Mouse (Mus musculus) WW6 (cell line): ENCODE results near the gene Aknad1.

ENCODE experiments used
- DNase-seq: peaks from one replicate; pipeline ENCODE4 v3.0.0-alpha.2; 2013; ENCODE audit warnings: low read depth, low spot score

The Aknad1 gene

GRCm38 (mm10) chr3:108751061-108751460 lies 11.6 kb downstream of the Aknad1 start:
- no peak for DNase-seq

- no peak for DNase-seq
Observed at GRCm38 (mm10) chr3:108751691-108752090, 12.2 kb downstream of the Aknad1 start.

- DNase-seq, result no peak
Observed at GRCm38 (mm10) chr3:108754541-108754940, 15.1 kb downstream of the Aknad1 start.

- no peak for DNase-seq
Observed at GRCm38 (mm10) chr3:108755542-108755941, 16.1 kb downstream of the Aknad1 start.

- DNase-seq, result no peak
Observed at GRCm38 (mm10) chr3:108756131-108756530, 16.7 kb downstream of the Aknad1 start.

- DNase-seq, result no peak
Observed at GRCm38 (mm10) chr3:108757570-108757969, 18.1 kb downstream of the Aknad1 start.

- no peak for DNase-seq
Observed at GRCm38 (mm10) chr3:108759566-108760420, 20.3 kb downstream of the Aknad1 start.

- DNase-seq, result no peak
Observed at GRCm38 (mm10) chr3:108762597-108763111, 23.2 kb downstream of the Aknad1 start.

- DNase-seq, result no peak
Observed at GRCm38 (mm10) chr3:108763691-108764090, 24.2 kb downstream of the Aknad1 start.

- no peak for DNase-seq
Observed at GRCm38 (mm10) chr3:108764976-108765375, 25.5 kb downstream of the Aknad1 start.

- DNase-seq, result no peak
Observed at GRCm38 (mm10) chr3:108765476-108765875, 26.0 kb downstream of the Aknad1 start.

- no peak for DNase-seq
Observed at GRCm38 (mm10) chr3:108766943-108767342, 27.5 kb downstream of the Aknad1 start.

GRCm38 (mm10) chr3:108767416-108767815 lies 28.0 kb downstream of the Aknad1 start:
- DNase-seq, result no peak

- DNase-seq, result no peak
Observed at GRCm38 (mm10) chr3:108769547-108769946, 30.1 kb downstream of the Aknad1 start.

GRCm38 (mm10) chr3:108770725-108771368 lies 31.4 kb downstream of the Aknad1 start:
- peak; percentile 14 for DNase-seq

- DNase-seq, result peak; percentile 11
Observed at GRCm38 (mm10) chr3:108772211-108772610, 32.8 kb downstream of the Aknad1 start.

GRCm38 (mm10) chr3:108772811-108773210 lies 33.4 kb downstream of the Aknad1 start:
- no peak for DNase-seq

GRCm38 (mm10) chr3:108778761-108779540 lies 39.5 kb downstream of the Aknad1 start:
- no peak for DNase-seq

- DNase-seq, result no peak
Observed at GRCm38 (mm10) chr3:108781238-108781883, 41.9 kb downstream of the Aknad1 start.

- no peak for DNase-seq
Observed at GRCm38 (mm10) chr3:108781884-108782270, 42.4 kb downstream of the Aknad1 start.

GRCm38 (mm10) chr3:108782364-108782895 lies 43.0 kb downstream of the Aknad1 start:
- DNase-seq, result no peak
